Mouse (Mus musculus): ENCODE results near the gene A530016L24Rik.
A peak's percentile ranks its signal among the peaks of the same experiment; 100 is the strongest.

A530016L24Rik gene

GRCm38 (mm10) chr12:112503003-112503771 is 13.9 kb downstream of the A530016L24Rik start:
- peak; percentile 84 for DNase-seq (ENCODE audit: low read depth, low spot score)

DNA sequence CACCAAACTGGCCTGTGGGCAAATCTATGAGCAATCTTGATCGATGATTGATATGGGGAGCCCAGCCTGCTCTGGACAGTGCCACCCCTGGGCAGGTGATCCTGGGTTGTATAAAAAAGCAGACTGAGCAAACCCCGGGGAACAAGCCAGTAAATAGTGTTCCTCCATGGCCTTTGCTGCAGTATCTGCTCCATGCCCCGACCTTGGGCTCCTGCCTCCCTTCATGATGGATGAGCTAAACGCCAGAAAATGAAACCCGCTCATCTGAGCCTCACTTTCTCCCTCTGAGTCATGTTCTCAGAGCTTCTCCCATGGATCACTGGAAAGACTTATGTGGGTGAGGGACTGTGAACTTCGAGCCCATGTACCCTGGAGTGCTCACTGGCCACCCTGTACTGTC is 17.0 kb downstream of the A530016L24Rik start:
- DNase-seq (ENCODE audit: low read depth, low spot score): no peak

DNA sequence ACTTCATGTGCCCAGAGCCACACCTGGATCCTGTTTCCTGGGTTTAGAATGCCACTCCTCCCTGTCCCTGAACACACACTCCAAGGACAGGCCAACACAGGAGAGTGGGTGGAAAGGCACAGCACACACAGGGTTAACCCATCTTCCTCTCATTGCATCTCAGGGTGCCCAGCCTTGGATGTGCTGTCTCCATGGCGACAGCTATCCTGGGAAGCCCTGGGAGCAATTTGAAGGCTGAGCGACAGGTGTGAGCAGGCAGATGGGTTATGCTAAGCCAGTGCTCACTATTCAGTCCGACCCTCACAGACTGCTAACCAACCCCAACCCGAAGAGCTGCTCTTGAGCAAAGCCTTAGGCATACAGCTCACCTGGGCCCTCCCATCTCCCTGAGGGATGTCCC is 18.0 kb downstream of the A530016L24Rik start:
- DNase-seq (ENCODE audit: low read depth, low spot score): peak; percentile 37

- no peak for DNase-seq (ENCODE audit: low read depth, low spot score)
These were observed 18.7 kb downstream of the A530016L24Rik start for GRCm38 (mm10) chr12:112507984-112508383.

DNA sequence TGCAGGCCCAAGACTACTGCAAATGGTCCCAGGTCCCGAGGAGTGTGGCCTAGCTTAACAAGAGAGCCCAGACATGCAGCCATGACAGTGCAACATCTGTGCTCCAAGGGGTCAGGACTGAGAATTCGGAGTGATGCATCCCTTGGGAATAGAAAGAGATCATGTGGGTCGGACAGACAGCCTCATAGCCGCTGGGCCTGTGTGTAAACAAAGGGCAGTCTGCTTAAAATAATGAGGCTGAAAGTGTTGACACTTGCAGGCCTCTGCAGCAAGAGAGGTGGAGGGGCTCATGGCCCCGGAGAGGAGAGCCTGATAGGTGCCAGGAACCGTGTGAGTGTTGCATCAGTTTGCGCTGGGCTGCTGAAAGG is 21.1 kb downstream of the A530016L24Rik start:
- DNase-seq (ENCODE audit: low read depth, low spot score): peak; percentile 21

DNA sequence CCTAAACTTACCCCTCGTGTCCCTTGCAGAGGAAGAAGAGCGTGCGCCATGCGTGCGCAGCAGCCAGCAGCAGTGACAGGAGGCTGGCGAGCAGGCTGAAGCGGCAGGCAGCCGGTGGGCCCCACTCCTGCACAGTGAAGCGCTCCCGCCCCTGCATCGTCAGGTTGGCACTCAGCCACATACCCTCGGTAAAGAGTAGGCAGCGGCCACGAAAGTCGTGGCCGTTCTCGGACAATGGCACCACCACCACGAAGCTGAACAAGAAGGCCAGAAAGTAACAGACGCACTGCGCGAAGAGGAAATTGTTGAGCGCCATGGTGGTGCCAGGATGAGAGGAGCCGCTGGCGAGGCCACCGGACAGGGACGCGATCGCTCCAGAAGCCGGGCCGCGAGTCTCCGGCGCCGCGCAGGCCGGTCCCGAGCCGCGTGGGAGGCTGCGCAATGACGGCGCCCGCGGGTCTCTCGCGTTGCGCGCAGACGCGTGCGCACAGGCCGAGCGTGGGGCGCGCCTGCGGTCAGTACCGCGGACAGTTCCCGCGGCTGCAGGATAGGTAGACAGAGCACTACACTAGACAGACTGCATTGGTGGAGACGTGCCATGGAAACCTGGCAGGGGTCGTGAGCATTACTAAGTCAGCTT is 21.6 kb downstream of the A530016L24Rik start:
- peak; percentile 77 for DNase-seq (ENCODE audit: low read depth, low spot score)

DNA sequence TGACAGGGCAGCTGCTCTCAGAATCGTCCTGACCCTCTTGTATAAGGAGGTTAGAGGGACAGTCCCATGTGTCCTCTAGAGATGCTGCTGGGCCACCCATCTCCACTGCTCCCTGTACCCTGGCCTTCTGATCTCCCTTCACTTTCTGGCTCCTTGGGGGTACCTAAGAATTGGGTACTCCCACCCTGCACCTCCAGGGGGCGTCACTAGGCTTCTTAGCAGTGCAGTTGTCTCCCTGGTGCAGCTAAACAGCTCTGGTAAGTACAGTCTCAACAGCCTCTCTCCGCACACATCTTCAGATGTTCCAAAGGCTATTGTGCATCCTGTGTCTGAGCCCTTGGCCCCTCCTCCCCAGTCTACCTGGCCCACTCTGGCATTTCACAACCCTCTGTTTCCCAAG is 25.6 kb downstream of the A530016L24Rik start:
- DNase-seq (ENCODE audit: low read depth, low spot score): no peak

- peak; percentile 97 for DNase-seq (ENCODE audit: low read depth, low spot score)
These were observed 27.6 kb downstream of the A530016L24Rik start, which contains the start of gene Tmem179 for GRCm38 (mm10) chr12:112516697-112517337. Tmem179 (minus strand) TSS chr12:112516747.

DNA sequence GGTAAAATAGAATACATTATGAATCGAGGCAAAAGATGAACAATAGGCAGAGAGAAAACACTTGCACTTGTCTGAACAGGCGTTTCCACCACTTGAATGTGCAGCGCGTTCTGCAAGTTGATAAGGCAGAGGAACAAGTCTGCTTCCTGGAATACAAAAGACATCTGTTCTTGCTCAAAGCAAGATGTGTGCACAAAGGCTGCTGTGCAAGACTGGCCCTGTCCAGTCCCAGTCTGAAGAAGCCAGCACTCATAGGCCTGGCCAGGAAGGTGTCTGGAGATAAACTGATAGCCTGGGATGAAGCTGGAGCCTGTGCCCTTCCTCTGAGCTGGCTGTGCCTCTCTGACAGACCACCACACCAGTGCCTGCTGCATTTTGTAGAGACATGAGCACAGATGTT is 28.9 kb downstream of the A530016L24Rik start:
- DNase-seq (ENCODE audit: low read depth, low spot score): no peak

DNA sequence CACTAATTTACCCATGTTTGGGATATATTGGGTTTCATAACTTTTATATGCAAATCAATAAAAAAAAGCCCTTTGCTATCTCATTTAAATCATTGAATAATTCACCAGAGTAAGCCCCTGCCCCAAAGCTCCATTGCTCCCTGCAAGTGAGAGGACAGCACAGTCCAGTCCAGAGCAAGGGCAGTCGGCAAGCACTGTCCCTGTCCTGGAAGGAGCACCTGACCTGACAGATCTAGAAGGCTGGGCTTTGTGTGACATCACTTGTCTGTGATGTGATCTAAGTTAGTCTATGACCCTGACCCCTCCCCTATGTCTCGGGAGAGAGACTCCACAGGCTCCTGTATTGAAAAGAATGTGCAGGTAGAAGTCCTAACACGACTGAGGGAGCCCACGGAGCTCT is 44.5 kb downstream of the A530016L24Rik start:
- no peak for DNase-seq (ENCODE audit: low read depth, low spot score)

- DNase-seq (ENCODE audit: low read depth, low spot score): no peak
These were observed 48.0 kb downstream of the A530016L24Rik start for GRCm38 (mm10) chr12:112537233-112537632.

- peak; percentile 52 for DNase-seq (ENCODE audit: low read depth, low spot score)
These were observed 49.1 kb downstream of the A530016L24Rik start for GRCm38 (mm10) chr12:112538356-112538755.

- DNase-seq (ENCODE audit: low read depth, low spot score): peak; percentile 65
These were observed 50.3 kb downstream of the A530016L24Rik start for GRCm38 (mm10) chr12:112539466-112539965.

GRCm38 (mm10) chr12:112540321-112540720 is 51.1 kb downstream of the A530016L24Rik start:
- DNase-seq (ENCODE audit: low read depth, low spot score): no peak

DNA sequence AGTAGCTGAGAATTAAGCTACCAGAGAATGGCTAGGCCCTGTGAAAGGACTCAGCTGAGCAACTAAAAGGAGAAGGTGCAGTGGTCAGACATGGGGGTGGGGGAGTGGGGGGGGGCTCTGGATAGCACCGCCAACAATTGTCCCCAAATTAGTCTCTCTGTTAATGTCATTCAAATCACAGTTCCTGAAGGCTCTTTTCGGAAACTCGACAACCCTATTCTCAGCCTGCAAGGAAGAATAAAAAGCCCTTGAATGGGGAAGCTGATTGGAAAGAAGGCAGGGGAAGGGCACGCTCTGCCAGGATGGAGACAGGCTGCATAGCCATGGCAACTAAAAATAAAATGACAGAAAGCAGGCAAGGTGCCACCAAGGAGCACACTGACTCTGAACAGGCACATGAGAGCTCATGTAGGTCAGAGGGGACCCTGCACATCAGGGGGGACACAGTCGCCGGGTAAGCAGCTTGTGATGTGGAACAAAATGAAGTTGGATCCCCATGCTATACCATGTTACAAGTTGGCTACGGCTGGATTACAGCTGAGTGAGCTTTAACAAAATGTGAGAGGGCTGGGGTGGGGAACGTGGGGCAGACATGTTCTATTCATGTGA is 52.3 kb downstream of the A530016L24Rik start:
- DNase-seq (ENCODE audit: low read depth, low spot score): no peak

DNA sequence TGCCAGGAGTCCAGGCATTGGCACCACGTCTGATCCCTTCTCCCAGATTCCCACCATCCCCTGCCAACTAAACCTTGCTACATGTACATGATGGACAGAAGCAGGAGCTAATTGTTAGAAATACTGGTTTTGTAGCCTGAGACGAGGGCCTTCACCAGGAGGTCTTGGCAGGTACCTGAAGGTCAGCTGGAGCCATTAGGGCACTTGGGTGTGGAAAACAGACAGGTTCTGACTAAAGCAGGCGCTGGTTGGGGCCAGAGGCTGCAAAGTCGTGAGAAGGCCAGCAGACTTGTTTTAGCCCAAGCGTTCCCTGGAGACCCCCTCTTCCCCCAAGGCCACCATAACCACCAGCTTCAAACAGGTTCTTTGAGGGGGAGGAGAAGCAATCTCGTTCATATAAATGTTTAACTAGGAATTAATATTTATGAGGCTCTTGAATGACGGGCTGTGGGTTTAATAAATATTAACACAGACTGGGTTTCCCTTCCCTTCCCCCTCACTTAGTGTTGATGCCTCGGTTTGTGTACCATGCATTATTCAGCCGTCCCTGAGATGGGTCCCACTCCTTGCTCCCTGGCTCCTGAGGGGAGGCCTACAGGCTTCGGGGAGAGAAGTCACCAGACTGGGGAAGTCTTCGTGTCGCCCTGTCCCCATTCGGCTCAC is 53.1 kb downstream of the A530016L24Rik start:
- DNase-seq (ENCODE audit: low read depth, low spot score): no peak

GRCm38 (mm10) chr12:112542920-112543300 is 53.7 kb downstream of the A530016L24Rik start:
- DNase-seq (ENCODE audit: low read depth, low spot score): peak; percentile 88

DNA sequence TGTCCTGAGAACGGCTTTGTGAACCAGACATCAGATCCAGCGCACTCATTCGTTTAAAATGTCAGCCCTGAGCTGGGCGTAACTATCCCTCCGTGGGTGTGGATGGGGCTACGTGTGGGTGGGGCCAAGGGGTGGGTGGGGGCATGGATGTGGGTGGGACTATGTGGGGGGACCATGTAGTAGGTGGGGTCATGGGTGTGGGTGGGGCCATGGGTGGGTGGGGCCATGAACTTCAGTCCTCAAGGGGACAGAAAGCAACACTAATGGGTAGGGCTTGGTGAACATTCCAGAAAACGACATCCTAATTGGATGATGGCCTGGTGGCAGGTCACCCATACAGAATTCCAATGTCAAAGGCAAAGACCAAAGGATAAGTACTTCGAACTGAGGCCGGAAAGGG is 54.7 kb downstream of the A530016L24Rik start:
- DNase-seq (ENCODE audit: low read depth, low spot score): peak; percentile 70

- no peak for DNase-seq (ENCODE audit: low read depth, low spot score)
These were observed 55.9 kb downstream of the A530016L24Rik start for GRCm38 (mm10) chr12:112544946-112545701.

- no peak for DNase-seq (ENCODE audit: low read depth, low spot score)
These were observed 56.9 kb downstream of the A530016L24Rik start for GRCm38 (mm10) chr12:112546110-112546509.

DNA sequence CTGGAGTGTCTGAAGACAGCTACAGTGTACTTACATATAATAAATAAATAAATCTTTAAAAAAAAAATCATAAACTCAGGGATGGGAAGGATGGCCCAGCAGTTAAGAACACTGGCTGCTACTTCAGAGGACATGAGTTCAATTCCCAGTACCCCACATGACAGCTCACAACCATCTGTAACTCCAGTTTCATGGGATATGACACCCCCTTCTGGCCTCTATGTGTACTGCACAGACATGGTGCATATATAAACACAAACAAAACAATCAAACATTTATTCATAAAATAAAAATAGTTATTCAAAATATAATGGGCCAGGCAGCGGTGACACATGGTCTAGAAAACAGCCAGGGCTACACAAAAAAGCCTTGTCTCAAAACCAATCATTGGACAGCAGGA is 60.0 kb downstream of the A530016L24Rik start:
- DNase-seq (ENCODE audit: low read depth, low spot score): no peak

Measured in R1 (cell line).